Mouse (Mus musculus) olfactory bulb, adult 2 months (tissue): Measurements from ENCODE around the gene Pcdh19.

Source experiments
- CTCF ChIP-seq: fragments of 200-500 bp; IDR thresholded peaks from 2 replicates; pipeline ENCODE4 v1.5.1; 2012; ENCODE audit warnings: low read depth, mild to moderate bottlenecking, low read length, moderate library complexity; ENCODE audit not compliant: insufficient read depth
- POLR2A ChIP-seq: fragments of 200-500 bp; IDR thresholded peaks from 2 replicates; pipeline ENCODE4 v1.6.1; 2012; ENCODE audit warnings: mild to moderate bottlenecking, low read depth, low read length, moderate library complexity; ENCODE audit not compliant: insufficient read depth

- TF ChIP-seq POLR2A: no peak
- no peak for TF ChIP-seq CTCF
These were observed 47.1 kb upstream of the Pcdh19 start for GRCm38 (mm10) chrX:133735871-133736270.
